Mouse (Mus musculus) megakaryocyte progenitor cell, adult 5-6 weeks (primary cell): ENCODE results near the gene Lin9. TPM values are rescaled to one million over a fixed set of nuclear protein-coding genes. Genes with fewer than 3 reads are reported as not detected.
A peak's percentile ranks its signal among the peaks of the same experiment; 100 is the strongest.
"Not testable (repeated sequence)": the region's sequence is repeated elsewhere in the genome, so short reads cannot be mapped to it uniquely, and the experiment has no call there.

Experiments
- ATAC-seq: replicated peaks from 2 replicates; pipeline ENCODE4 v1.8.0; 2016; ENCODE audit warnings: mild to moderate bottlenecking, moderate TSS enrichment, inconsistent platforms; ENCODE audit not compliant: poor library complexity
- total RNA-seq, 2 experiments: library from RNA; stranded (forward) in 1 of 2; stranded (reverse) in 1 of 2; fragments of 157-497, 149-512 nt in 1 of 2; fragments of 200-1000 nt in 1 of 2; gene quantifications; 2 replicates each; pipeline versions ENCODE4 v1.2.3 to v1.2.4; 2015 to 2017

Lin9 gene
- total RNA-seq (2015) (26.6 and 31.1 TPM in 2 replicates), total RNA-seq (2017) (31.4 and 41.9 TPM in 2 replicates)

GRCm38 (mm10) chr1:180641137-180641517 is at the start of gene Lin9:
TSS of gene Lin9 (plus strand) at chr1:180641150.
- peak; percentile 91 for ATAC-seq

DNA sequence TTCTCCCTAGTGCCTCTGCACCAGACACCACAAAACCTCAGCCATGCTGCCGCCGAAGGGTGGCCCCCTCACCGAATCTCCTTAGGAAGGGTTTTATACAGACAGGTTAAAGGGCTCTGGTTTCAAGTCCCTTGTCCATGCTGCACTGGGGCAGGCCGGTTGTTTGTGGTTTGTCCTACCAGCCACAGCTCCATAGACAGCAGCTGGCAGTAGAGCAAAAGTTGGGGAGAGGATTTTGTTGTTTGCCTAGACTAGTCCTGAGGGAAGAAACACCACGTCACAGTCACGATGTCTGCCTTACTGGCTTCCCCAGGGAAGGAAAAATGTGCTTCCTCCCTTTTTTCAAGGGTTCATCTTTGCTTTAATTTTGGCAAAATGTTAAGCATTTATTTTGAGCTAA is 40.4 kb upstream of the Lin9 start:
- no peak for ATAC-seq

- peak; percentile 93 for ATAC-seq
These were observed 39.1 kb upstream of the Lin9 start for GRCm38 (mm10) chr1:180601806-180602205.

GRCm38 (mm10) chr1:180604579-180604978 is 36.4 kb upstream of the Lin9 start:
- ATAC-seq: no peak

GRCm38 (mm10) chr1:180606106-180606505 is 34.8 kb upstream of the Lin9 start:
- no peak for ATAC-seq

DNA sequence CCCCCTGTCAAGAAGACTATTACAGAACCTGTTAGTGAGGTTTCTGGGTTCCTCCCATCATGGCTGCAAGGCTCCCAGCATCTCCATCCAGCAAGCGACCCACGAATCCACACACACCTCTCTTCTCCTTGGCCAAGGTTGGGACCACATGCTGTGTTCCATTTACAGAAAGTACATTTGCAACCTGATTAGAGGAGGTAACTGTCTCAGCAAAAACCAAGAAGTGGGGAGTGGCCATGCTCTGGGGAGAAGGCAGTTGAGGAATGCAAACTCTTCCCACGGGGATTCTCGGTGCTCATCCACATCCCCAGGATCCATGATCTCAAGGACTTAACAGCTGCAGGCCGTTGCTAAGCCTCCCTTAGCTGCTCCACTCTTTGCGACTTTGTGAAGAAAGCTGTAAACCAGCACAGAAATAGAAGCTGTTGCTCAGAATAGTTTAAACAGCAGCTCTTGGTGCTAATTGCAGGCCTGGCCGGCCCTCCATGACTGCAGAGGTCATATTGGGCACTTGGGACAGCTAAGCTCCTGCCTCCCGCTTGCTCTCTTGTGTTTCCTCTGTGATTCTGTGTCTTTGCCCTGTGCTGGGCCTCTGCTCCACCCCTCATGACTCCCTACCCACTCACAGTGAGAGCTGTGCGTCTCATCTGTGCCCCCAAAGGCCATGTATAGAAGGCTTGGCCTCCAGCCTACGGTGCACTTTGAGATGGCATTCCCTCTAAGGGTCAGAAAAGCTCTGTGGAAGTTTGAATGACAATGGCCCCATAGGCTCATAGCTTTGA is 34.0 kb upstream of the Lin9 start:
- ATAC-seq: no peak

DNA sequence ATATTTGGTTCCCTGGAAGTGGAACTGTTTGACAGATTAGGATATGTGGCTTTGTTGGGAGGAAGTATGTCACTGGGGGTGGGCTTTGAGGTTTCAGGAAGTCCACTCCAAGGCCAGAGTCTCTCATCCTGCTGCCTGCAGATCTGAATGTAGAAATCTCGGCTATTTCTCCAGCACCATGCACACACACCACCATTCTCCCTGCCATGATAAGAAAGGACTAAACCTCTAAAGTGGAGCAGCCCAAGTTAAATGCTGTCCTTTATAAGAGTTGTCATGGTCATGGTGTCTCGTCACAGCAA is 33.4 kb upstream of the Lin9 start:
- ATAC-seq: peak; percentile 44; the same call in 1 of the 2 replicates

DNA sequence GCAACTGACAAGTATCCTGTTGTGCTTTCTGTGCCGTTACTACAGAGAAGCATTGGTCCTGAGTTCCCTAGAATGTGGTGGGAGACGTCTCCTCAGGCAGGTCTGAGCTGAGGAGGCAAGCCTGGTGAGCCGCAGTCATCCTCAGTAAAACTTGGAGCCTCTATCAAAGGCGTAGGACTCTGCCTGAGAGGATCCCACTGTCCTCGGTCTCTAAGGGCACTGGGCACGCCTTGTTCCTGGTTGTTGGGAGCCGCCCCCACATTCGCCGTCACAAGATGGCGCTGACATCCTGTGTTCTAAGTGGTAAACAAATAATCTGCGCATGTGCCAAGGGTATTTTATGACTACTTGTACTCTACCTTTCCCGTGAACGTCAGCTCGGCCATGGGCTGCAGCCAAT is 29.1 kb upstream of the Lin9 start:
- ATAC-seq: not testable (repeated sequence)

GRCm38 (mm10) chr1:180616762-180617161 is 24.2 kb upstream of the Lin9 start:
- peak; percentile 63; the same call in 1 of the 2 replicates for ATAC-seq

- ATAC-seq: no peak
These were observed 18.6 kb upstream of the Lin9 start for GRCm38 (mm10) chr1:180622389-180622788.

- ATAC-seq: peak; percentile 54; the same call in 1 of the 2 replicates
These were observed 17.0 kb upstream of the Lin9 start for GRCm38 (mm10) chr1:180623911-180624310.

DNA sequence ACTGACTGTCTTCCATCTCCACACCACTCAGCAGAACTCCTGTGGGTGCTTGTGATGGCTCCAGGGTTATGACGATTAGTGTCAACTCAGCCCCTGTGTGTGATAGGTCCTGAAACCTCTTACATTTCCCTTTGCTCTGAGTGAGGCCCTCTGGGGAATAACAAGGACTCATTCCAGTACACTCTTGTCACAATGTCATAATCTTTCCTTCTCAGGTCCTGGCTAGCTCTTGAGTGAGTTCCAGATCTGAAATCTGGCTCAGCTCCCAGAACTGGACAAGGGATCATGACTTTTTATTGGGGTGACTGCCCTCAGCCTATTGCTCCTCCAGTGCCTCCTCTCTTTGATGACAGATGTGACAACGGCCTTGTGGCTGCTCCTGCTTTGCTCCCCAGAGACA is 14.8 kb upstream of the Lin9 start:
- ATAC-seq: no peak

DNA sequence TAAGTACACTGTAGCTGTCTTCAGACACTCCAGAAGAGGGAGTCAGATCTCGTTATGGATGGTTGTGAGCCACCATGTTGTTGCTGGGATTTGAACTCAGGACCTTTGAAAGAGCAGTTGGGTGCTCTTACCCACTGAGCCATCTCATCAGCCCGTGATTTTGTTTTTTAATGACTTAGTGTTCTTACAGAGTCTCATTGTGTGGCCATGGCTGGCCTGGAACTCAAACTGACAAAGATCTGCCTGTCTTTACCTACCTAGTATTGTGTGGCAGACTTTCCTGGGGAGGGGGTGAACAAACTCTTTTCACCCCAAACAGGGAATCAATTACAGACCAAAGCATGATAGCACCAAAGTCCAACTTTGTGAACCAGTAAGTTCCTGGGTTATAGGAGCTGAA is 3.2 kb upstream of the Lin9 start:
- ATAC-seq: not testable (repeated sequence)

DNA sequence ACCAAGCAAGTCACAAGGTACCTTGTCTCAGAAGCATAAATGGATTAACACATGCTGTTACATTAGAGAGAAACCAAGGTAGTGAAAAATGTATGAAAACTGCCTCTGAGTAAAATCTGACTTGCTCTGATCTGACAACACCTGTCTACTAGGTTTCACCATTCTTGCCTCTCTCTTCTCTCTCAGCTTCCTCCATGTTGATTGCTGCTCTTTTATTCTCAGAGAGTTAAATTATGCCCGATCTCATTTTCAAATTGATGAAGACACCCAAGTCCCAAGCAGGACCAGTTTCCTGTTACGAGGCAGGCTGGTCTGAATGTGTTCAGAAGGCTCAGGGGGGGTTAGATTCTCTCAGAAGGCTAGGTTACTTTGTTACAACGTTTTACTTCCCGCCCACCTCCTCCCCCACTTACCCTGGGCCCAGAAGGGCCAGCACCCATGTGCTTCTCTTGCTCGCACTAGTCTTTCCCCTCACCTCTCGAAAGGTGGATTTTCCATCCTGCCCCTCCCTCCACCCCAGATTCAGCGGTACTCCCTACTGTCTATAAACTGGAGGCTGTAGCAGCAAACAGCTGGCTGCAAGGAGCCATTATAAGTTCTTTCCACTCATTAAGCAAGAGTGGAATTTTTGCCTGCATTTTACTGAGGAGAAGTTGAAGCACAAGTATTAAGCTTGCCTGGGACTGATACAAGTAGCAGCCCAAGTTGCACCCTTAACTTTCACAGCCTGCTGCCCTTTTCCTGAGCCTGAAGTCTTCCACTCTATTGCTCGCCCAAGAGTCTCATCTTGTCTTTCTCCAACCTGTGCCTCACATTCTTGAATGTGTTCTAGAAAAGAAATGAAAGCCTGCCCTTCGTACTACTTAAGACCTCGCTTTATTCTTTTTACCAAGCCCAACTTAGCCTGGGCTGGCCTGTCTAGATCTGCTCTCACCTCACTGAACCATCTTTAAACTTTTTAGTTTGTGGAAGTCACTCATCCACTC is 1.2 kb upstream of the Lin9 start:
- ATAC-seq: no peak

GRCm38 (mm10) chr1:180640605-180641125 is 285 bp upstream of the Lin9 start:
- ATAC-seq: peak; percentile 37

DNA sequence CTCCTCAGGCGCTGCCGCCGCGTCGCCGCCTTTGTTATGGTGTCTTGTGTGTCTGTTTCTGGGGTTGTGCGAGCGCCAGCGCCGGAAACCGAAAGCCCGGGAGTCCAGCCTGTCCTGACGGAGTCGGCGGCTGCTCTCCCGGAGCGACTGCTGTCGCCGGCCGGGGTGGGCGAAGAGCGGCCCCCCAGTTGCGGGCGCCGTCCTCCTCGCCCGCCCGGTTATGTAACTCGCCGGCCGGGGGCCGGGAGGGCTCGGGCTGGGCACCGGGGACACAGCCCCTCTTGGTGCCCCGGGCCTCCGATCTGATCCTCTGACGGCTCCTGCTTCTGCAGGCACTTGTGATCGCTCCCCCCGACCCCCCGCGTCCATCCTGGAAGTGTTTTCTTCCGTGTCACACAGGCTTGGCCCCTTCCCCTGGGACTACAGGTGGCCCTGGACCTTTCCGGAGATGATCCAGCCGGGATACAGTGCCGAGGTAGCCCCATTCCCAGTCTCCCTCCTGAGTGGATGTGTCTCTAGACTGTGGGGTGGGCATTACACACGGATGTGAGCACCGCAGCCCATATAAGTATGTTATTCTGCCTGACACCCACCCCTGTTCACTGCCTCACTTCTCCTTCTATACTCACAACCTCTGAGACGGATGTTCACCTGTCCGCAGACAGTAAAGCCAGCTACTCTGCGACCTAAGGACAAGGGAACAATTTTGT is 723 bp downstream of the Lin9 start:
- ATAC-seq: peak; percentile 36

- ATAC-seq: no peak
These were observed 1.2 kb downstream of the Lin9 start for GRCm38 (mm10) chr1:180642228-180642564.

- no peak for ATAC-seq
These were observed 50.3 kb downstream of the Lin9 start for GRCm38 (mm10) chr1:180691284-180691683.

GRCm38 (mm10) chr1:180696626-180697352 is 55.8 kb downstream of the Lin9 start, which contains the start of gene Mixl1:
TSS of gene Mixl1 (minus strand) at chr1:180697034.
- no peak for ATAC-seq

- peak; percentile 70 for ATAC-seq
These were observed 57.1 kb downstream of the Lin9 start for GRCm38 (mm10) chr1:180698063-180698462.
